Mouse (Mus musculus): ENCODE data around the gene Fam76b. TPM values are rescaled to one million over a fixed set of nuclear protein-coding genes. Genes with fewer than 3 reads are reported as not detected.
A peak's percentile ranks its signal among the peaks of the same experiment; 100 is the strongest.

Fam76b gene
- polyA plus RNA-seq, 1 experiment = 6.9 TPM

DNA sequence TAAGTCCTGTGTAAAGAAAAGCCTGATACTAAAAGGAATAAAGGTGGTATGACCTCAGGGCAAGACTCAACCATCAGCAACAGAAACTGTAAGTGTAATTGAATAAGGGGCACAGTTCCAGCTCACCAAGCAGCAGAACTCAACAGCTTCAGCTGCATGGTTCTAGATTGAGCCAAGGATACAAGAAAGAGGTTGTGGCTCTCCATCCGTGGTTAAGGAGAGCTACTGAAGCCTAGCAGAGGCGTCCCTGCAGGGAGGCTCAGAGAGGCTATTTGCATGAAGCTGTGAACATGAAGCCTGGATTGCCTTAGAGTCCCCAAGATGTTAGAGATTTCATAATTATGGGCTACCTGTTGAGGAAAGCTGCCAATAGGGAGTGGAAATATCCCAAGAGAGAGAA lies 40.1 kb downstream of the Fam76b start:
- Histone ChIP-seq H3K27ac (ENCODE audit: control insufficient read depth, insufficient read depth, low read depth, low read length) (no peak overlapping the region), H3K36me3 (ENCODE audit: control insufficient read depth, insufficient read depth, low read length) (no peaks in the 10 kb centered on the region), H3K4me1 (ENCODE audit: control insufficient read depth, insufficient read depth, low read length) (no peaks in the 10 kb centered on the region), H3K4me3 (ENCODE audit: control insufficient read depth, low read depth, low read length) (no peak overlapping the region), H3K27me3 (ENCODE audit: control insufficient read depth, insufficient read depth, low read length) (no peaks in the 10 kb centered on the region)
- TF ChIP-seq POLR2A (IDR thresholded peaks at IDR 0.05; ENCODE audit: control insufficient read depth, low read depth, low read length) (no peak), CTCF (IDR thresholded peaks at IDR 0.05; ENCODE audit: control insufficient read depth, insufficient read depth, insufficient replicate concordance, low read depth, low read length) (no peak)

DNA sequence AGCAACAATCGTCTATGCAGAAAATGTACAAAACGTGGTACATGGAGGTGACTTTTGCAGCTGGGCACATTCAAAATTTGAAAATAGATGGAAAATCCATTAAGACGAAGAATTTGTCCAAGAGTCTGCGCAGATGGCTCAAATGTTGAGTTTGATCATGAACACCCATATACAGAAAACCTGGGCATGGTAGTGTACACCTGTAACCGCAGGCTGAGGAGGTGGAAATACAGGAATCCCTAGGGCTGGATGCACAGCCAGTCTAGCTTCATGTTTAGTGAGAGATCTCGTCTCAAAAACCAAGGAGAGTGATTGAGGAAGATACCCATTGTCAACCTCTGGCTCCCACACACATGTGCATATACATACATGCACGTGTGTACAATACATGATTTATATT lies 44.1 kb downstream of the Fam76b start:
- H3K27ac ChIP-seq (ENCODE audit: control insufficient read depth, insufficient read depth, low read depth, low read length) = no peak overlapping the region

DNA sequence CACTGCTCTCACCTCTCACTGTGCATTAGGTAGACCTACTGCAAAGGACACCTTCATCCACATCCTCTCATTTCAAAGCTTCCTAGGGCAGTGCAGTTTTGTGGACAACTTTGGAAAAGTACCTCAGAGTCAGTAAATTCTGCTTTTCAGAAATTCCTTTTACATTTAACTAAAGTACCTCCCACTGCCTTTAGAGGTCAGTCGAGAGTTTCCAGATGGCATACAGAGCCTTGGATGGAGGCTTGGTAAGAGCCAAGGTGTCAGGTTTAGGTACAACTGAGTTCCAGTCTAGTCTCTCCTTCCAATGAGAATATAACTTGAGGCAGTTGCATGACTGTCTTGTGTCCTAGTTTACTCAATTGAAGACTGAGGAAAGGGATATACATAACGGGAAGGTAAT lies 46.8 kb downstream of the Fam76b start:
- Histone ChIP-seq H3K27me3 (ENCODE audit: control insufficient read depth, insufficient read depth, low read length) (no peaks in the 10 kb centered on the region), H3K4me3 (ENCODE audit: control insufficient read depth, low read depth, low read length) (no peak overlapping the region), H3K27ac (ENCODE audit: control insufficient read depth, insufficient read depth, low read depth, low read length) (no peak overlapping the region), H3K36me3 (ENCODE audit: control insufficient read depth, insufficient read depth, low read length) (no peaks in the 10 kb centered on the region), H3K4me1 (ENCODE audit: control insufficient read depth, insufficient read depth, low read length) (no peaks in the 10 kb centered on the region)
- TF ChIP-seq POLR2A (IDR thresholded peaks at IDR 0.05; ENCODE audit: control insufficient read depth, low read depth, low read length) = no peak
- no peak for TF ChIP-seq CTCF (IDR thresholded peaks at IDR 0.05; ENCODE audit: control insufficient read depth, insufficient read depth, insufficient replicate concordance, low read depth, low read length)

More for the DNA sequence above, 44.1 kb downstream of the Fam76b start:
- no peak overlapping the region for H3K4me3 ChIP-seq (ENCODE audit: control insufficient read depth, low read depth, low read length)
- TF ChIP-seq POLR2A (IDR thresholded peaks at IDR 0.05; ENCODE audit: control insufficient read depth, low read depth, low read length) (no peak), CTCF (IDR thresholded peaks at IDR 0.05; ENCODE audit: control insufficient read depth, insufficient read depth, insufficient replicate concordance, low read depth, low read length) (no peak)
- no peaks in the 10 kb centered on the region for H3K27me3 ChIP-seq (ENCODE audit: control insufficient read depth, insufficient read depth, low read length)
- no peaks in the 10 kb centered on the region for H3K4me1 ChIP-seq (ENCODE audit: control insufficient read depth, insufficient read depth, low read length)
- no peaks in the 10 kb centered on the region for H3K36me3 ChIP-seq (ENCODE audit: control insufficient read depth, insufficient read depth, low read length)

DNA sequence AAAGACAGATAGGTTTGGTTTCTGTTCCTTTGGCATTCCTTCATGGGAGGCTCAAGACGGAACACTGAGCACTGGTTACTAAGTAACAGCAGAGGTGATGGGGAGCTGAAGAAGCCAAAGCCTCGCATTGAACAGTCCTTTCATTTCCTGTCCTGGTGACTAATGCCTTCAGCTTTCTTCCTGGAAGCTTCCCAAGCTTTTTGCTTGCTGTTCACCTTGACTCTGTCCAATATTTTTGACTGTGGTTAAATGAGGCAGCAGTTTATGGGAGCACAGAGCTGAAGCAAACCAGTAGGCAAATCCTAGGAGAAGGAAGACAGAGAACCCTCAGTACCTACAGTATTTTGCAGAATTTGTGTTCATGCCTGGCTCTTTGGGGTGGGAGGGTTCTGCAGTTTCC lies 47.8 kb downstream of the Fam76b start:
- Histone ChIP-seq H3K4me3 (ENCODE audit: control insufficient read depth, low read depth, low read length) (no peak overlapping the region), H3K27ac (ENCODE audit: control insufficient read depth, insufficient read depth, low read depth, low read length) (no peak overlapping the region)

DNA sequence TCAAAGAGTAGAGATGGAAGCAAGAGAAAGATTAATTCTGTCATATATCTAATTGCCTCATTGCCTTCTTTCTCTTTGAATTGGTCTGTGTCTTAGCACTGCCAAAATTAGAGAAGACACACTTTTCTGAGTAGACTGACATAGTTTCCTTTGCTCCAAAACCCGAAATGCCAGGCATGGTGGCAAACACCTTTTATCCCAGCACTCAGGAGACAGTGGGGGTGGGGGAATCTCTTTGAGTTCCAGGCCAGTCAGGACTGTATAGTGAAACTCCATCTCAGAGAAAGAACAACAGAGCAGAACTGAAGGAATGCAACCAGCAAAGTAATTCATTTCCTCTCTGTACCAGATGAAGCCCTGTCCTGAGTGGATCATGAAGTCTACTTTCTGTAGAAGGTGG lies 53.2 kb downstream of the Fam76b start:
- no peaks in the 10 kb centered on the region for H3K36me3 ChIP-seq (ENCODE audit: control insufficient read depth, insufficient read depth, low read length)
- H3K27me3 ChIP-seq (ENCODE audit: control insufficient read depth, insufficient read depth, low read length) = no peaks in the 10 kb centered on the region
- no peak overlapping the region for H3K27ac ChIP-seq (ENCODE audit: control insufficient read depth, insufficient read depth, low read depth, low read length)
- TF ChIP-seq CTCF (IDR thresholded peaks at IDR 0.05; ENCODE audit: control insufficient read depth, insufficient read depth, insufficient replicate concordance, low read depth, low read length) = no peak
- TF ChIP-seq POLR2A (IDR thresholded peaks at IDR 0.05; ENCODE audit: control insufficient read depth, low read depth, low read length) = no peak
- H3K4me3 ChIP-seq (ENCODE audit: control insufficient read depth, low read depth, low read length) = no peak overlapping the region
- H3K4me1 ChIP-seq (ENCODE audit: control insufficient read depth, insufficient read depth, low read length) = no peaks in the 10 kb centered on the region

More for the DNA sequence above, 47.8 kb downstream of the Fam76b start:
- H3K36me3 ChIP-seq (ENCODE audit: control insufficient read depth, insufficient read depth, low read length) = no peaks in the 10 kb centered on the region
- no peaks in the 10 kb centered on the region for H3K27me3 ChIP-seq (ENCODE audit: control insufficient read depth, insufficient read depth, low read length)
- no peaks in the 10 kb centered on the region for H3K4me1 ChIP-seq (ENCODE audit: control insufficient read depth, insufficient read depth, low read length)
- no peak for TF ChIP-seq POLR2A (IDR thresholded peaks at IDR 0.05; ENCODE audit: control insufficient read depth, low read depth, low read length)
- no peak for TF ChIP-seq CTCF (IDR thresholded peaks at IDR 0.05; ENCODE audit: control insufficient read depth, insufficient read depth, insufficient replicate concordance, low read depth, low read length)

DNA sequence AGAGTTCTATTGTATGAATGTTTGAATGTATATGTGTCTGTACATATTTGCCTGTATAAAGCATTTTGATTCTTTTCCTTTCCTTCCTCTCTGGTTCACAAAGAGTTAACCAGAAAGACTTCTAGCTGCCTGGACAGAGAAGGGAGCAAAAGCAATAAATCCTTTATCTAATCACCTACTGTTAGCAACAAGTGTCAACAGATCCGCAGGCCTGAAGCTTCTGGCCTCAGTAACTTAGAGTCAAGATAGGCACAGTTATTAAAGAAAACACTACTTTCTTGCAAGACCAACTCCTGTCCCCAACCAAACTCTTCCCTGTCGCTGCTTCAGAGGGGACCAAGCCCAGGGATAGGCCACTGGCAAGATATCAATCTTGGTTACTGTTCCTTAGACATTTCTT lies 55.0 kb downstream of the Fam76b start:
- TF ChIP-seq POLR2A (IDR thresholded peaks at IDR 0.05; ENCODE audit: control insufficient read depth, low read depth, low read length) (no peak), CTCF (IDR thresholded peaks at IDR 0.05; ENCODE audit: control insufficient read depth, insufficient read depth, insufficient replicate concordance, low read depth, low read length) (no peak)
- no peak overlapping the region for H3K4me3 ChIP-seq (ENCODE audit: control insufficient read depth, low read depth, low read length)
- no peaks in the 10 kb centered on the region for H3K4me1 ChIP-seq (ENCODE audit: control insufficient read depth, insufficient read depth, low read length)
- H3K36me3 ChIP-seq (ENCODE audit: control insufficient read depth, insufficient read depth, low read length) = no peaks in the 10 kb centered on the region
- no peaks in the 10 kb centered on the region for H3K27me3 ChIP-seq (ENCODE audit: control insufficient read depth, insufficient read depth, low read length)
- no peak overlapping the region for H3K27ac ChIP-seq (ENCODE audit: control insufficient read depth, insufficient read depth, low read depth, low read length)

DNA sequence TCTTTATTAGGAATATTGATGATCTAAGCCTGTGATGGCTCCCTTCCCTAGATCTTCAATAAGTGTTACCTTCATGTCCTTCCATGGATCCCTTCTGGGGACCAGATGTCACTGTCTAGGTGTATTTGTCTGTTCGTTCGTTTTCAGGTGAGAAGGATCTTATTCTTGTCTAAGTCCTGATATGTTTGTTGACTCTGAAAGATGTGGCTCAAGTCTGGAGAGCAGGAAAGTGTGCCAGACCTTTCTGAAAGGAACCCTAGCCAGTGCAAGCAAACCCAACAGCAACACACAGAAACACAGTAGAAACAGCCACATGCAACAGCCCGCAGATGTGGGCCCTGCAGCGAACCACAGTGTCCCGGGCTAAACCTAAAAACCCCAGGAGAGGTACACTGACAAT lies 61.5 kb downstream of the Fam76b start:
- Histone ChIP-seq H3K27ac (ENCODE audit: control insufficient read depth, insufficient read depth, low read depth, low read length) (no peak overlapping the region), H3K27me3 (ENCODE audit: control insufficient read depth, insufficient read depth, low read length) (no peaks in the 10 kb centered on the region)
- TF ChIP-seq POLR2A (IDR thresholded peaks at IDR 0.05; ENCODE audit: control insufficient read depth, low read depth, low read length) = no peak
- no peak for TF ChIP-seq CTCF (IDR thresholded peaks at IDR 0.05; ENCODE audit: control insufficient read depth, insufficient read depth, insufficient replicate concordance, low read depth, low read length)

DNA sequence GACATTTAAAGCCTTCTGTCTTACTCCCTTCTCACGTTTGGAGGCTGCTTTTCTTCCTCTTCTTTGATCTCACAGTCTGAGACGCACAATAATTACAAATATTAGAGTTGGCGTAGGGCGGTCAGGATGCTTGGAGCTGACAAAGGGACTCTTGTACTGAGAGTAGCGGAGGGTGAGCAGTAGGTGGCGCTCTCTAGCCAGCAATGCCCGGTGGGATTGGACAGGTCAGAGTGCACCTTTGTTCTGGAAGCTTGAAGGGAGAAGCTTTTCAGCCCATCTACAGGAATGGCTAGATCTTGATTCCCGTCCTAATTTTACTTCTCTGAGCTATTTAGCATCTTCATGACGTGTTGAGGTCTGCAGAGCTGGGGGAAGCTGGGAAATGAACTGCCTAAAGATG lies 62.1 kb downstream of the Fam76b start:
- H3K36me3 ChIP-seq (ENCODE audit: control insufficient read depth, insufficient read depth, low read length) = no peaks in the 10 kb centered on the region
- no peak overlapping the region for H3K4me3 ChIP-seq (ENCODE audit: control insufficient read depth, low read depth, low read length)
- H3K4me1 ChIP-seq (ENCODE audit: control insufficient read depth, insufficient read depth, low read length) = peaks cover 4% of the 10 kb centered on the region
- TF ChIP-seq CTCF (IDR thresholded peaks at IDR 0.05; ENCODE audit: control insufficient read depth, insufficient read depth, insufficient replicate concordance, low read depth, low read length) (peak; percentile 86; the same call in 1 of the 2 replicates), POLR2A (IDR thresholded peaks at IDR 0.05; ENCODE audit: control insufficient read depth, low read depth, low read length) (no peak)
- no peaks in the 10 kb centered on the region for H3K27me3 ChIP-seq (ENCODE audit: control insufficient read depth, insufficient read depth, low read length)
- H3K27ac ChIP-seq (ENCODE audit: control insufficient read depth, insufficient read depth, low read depth, low read length) = no peak overlapping the region

More for the DNA sequence above, 61.5 kb downstream of the Fam76b start:
- Histone ChIP-seq H3K36me3 (ENCODE audit: control insufficient read depth, insufficient read depth, low read length) (no peaks in the 10 kb centered on the region), H3K4me3 (ENCODE audit: control insufficient read depth, low read depth, low read length) (no peak overlapping the region), H3K4me1 (ENCODE audit: control insufficient read depth, insufficient read depth, low read length) (peaks cover 4% of the 10 kb centered on the region)

Data from testis, adult 2 months (tissue).